Mouse (Mus musculus): ENCODE results near the gene Kcnip3. TPM values are rescaled to one million over a fixed set of nuclear protein-coding genes. Genes with fewer than 3 reads are reported as not detected.

Gene Kcnip3
- polyA plus RNA-seq, 1 experiment from 2014 or later, result 3.9 TPM

DNA sequence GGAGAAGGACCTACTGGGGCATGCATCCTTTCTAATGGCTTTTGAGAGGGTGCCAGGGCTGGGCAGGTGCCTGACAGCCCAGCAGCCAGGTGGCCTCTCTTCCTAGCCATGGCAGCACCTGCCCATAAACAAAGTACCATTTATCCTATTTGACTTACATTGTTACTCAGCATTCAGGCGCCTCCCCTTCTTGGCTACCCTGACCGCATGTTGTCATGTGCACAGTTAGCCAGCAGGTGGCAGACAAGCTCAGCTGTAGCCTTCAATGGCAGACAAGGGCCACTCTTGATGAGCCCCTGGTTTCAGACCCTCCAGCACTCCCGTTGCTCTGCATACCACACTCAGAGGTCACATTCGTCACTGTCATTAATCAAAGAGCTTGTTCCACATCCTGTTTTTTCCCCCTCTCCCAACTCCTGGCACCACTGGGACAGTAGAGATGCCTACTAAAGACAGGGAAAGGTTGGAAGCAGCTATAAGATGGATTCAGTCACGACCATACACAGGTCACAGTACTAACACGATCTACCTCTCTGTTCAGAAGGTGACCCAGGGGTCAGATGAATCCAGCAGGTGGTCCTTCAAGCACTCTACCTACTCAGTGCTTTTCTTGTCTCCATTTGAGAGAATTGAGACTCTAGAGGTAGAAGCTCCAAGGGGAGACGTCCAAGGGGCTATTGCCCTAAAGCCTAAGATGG, 14.7 kb downstream of the Kcnip3 start:
- Histone ChIP-seq H3K4me3 (ENCODE audit: low read depth, low read length) (no peak overlapping the region), H3K27ac (ENCODE audit: low read depth, low read length) (no peak overlapping the region), H3K4me1 (ENCODE audit: control insufficient read depth, insufficient read depth, low read length) (no peaks in the 10 kb centered on the region; the same call in 1 of the 2 replicates), H3K27me3 (ENCODE audit: control insufficient read depth, insufficient read depth, low read length) (no peaks in the 10 kb centered on the region), H3K4me2 (no peak overlapping the region), H3K36me3 (ENCODE audit: control insufficient read depth, insufficient read depth, low read length) (no peaks in the 10 kb centered on the region), H3K9me3 (ENCODE audit: control insufficient read depth, low read length) (no peaks in the 10 kb centered on the region), H3K9ac (ENCODE audit: low read length) (no peak overlapping the region)
- peak; percentile 99 for DNase-seq (ENCODE audit: low spot score, missing footprints)
- ATAC-seq (ENCODE audit: low FRiP score), result peak; percentile 70
- WGBS, result 35% methylated on average over 7 of the region's 7 CpGs

DNA sequence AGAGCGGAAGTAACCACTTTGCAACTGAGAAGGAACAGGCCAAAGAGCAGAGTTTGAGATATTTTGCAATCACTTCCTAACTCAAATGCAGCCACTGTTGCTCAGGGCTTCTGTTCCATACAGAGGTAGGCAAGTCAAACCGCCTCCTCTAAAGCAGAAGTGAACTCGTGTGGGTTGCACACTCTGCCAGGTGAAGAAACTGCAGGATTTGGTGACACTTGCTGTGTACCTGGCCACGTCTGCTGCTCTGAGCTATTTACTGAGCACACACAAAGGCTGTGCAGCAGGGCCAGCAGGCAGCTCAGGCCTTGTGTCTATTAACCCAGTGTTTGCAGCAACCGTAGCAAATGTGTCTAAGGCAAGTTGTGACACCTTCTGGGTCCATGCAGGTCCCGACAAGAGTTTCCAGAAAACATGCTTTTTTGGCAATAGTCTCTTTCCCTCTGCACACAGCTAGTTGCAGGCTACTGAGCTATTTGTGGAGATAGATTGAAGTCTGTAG, 15.7 kb downstream of the Kcnip3 start:
- no peak overlapping the region for H3K27ac ChIP-seq (ENCODE audit: low read depth, low read length)
- H3K27me3 ChIP-seq (ENCODE audit: control insufficient read depth, insufficient read depth, low read length), result no peaks in the 10 kb centered on the region
- H3K9me3 ChIP-seq (ENCODE audit: control insufficient read depth, low read length), result no peaks in the 10 kb centered on the region
- no peak overlapping the region for H3K9ac ChIP-seq (ENCODE audit: low read length)
- ATAC-seq (ENCODE audit: low FRiP score) (no peak), DNase-seq (ENCODE audit: low spot score, missing footprints) (peak; percentile 72)
- no peaks in the 10 kb centered on the region for H3K36me3 ChIP-seq (ENCODE audit: control insufficient read depth, insufficient read depth, low read length)
- no peak overlapping the region for H3K4me3 ChIP-seq (ENCODE audit: low read depth, low read length)
- no peak overlapping the region for H3K4me2 ChIP-seq
- WGBS, result 89% methylated on average over 6 of the region's 6 CpGs
- no peaks in the 10 kb centered on the region; the same call in 1 of the 2 replicates for H3K4me1 ChIP-seq (ENCODE audit: control insufficient read depth, insufficient read depth, low read length)

DNA sequence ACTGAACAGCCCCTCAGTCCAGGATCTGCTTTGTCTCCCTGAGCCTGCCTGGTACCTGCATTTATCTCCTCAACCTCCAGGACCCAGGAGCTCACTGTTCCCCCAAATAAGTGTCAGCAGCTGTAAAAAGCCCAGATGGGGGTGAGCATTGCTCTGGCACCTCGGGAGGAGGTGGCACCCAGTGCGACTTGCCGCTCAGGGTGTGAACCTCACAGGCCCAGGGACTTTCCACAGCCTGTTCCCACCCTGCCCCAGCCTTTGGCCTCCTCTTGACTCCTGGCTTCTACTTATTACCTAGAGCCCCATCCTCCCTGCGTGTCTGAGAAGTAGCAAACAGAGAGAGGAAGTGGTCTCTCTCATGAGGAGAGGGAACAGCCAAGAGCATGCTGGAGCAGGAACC, 16.7 kb downstream of the Kcnip3 start:
- DNase-seq (ENCODE audit: low spot score, missing footprints), result peak; percentile 37
- Histone ChIP-seq H3K27ac (ENCODE audit: low read depth, low read length) (no peak overlapping the region), H3K4me2 (no peak overlapping the region), H3K27me3 (ENCODE audit: control insufficient read depth, insufficient read depth, low read length) (no peaks in the 10 kb centered on the region; the same call in 1 of the 2 replicates), H3K4me3 (ENCODE audit: low read depth, low read length) (no peak overlapping the region), H3K4me1 (ENCODE audit: control insufficient read depth, insufficient read depth, low read length) (no peaks in the 10 kb centered on the region), H3K36me3 (ENCODE audit: control insufficient read depth, insufficient read depth, low read length) (no peaks in the 10 kb centered on the region), H3K9ac (ENCODE audit: low read length) (no peak overlapping the region), H3K9me3 (ENCODE audit: control insufficient read depth, low read length) (no peaks in the 10 kb centered on the region)
- 65% methylated on average over 4 of the region's 4 CpGs for WGBS
- ATAC-seq (ENCODE audit: low FRiP score), result no peak

DNA sequence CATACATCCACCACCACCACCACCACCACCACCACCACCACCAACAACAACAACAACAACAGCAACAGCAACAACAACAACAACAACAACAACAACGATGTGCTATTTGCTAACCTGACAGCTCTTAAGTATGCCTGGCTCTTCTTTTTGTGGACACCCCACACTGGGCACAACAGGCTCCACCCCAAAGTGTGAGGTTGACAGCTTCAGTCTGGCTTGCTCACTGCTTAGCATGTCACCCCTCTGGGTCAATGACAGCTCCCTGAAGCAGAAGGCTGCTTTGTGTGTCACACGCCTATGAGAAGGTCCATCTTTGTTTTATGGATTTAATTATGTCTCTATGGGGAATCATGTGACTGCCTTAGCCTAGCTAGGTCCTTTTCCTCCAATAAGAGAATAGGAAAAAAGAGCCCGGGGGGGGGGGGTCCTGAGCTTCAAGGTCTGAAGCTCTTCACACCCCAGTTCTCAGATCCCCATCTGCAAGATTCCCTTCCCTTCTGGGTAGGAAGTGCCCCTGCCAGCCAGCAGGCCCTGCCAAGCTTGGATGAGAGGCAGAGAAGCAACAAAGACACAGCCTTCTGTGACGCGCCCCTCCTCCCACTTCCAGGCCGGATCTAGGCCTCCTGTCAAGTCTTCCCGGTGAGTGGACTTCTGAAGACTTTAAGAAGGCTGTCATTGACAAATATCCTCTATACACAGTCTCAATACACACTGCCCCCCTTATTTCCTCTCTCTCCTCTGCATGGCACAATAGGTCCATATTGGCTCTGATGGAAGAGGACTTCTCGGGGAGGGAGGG, 17.9 kb downstream of the Kcnip3 start:
- no peak overlapping the region for H3K9ac ChIP-seq (ENCODE audit: low read length)
- H3K27me3 ChIP-seq (ENCODE audit: control insufficient read depth, insufficient read depth, low read length), result no peaks in the 10 kb centered on the region; the same call in 1 of the 2 replicates
- no peaks in the 10 kb centered on the region for H3K9me3 ChIP-seq (ENCODE audit: control insufficient read depth, low read length)
- H3K4me2 ChIP-seq, result no peak overlapping the region
- WGBS, result 58% methylated on average over 8 of the region's 8 CpGs
- ATAC-seq (ENCODE audit: low FRiP score) (no peak), DNase-seq (ENCODE audit: low spot score, missing footprints) (no peak)
- no peaks in the 10 kb centered on the region for H3K36me3 ChIP-seq (ENCODE audit: control insufficient read depth, insufficient read depth, low read length)
- H3K27ac ChIP-seq (ENCODE audit: low read depth, low read length), result no peak overlapping the region
- no peaks in the 10 kb centered on the region for H3K4me1 ChIP-seq (ENCODE audit: control insufficient read depth, insufficient read depth, low read length)
- H3K4me3 ChIP-seq (ENCODE audit: low read depth, low read length), result no peak overlapping the region

DNA sequence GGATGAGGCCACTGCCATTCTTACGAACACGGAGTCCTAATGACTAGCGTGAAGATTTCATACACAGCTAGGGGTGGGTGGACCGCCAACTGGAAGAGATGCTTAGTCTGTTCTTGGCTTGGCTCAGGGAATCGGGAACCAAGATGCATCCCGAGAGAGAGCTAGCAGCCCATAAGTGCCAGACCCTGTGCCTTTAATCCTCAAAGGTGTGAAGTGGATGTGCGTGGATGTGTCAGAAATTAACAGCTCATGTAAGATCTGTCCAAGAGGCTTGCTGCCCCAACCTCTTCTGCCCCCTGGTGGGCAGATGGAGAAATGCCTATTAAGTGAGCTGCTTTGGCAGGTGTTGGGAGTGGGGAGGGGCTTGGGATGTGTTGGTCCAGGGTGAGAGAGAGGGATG, 20.8 kb downstream of the Kcnip3 start:
- ATAC-seq (ENCODE audit: low FRiP score) (no peak), DNase-seq (ENCODE audit: low spot score, missing footprints) (peak; percentile 91)
- no peak overlapping the region for H3K9ac ChIP-seq (ENCODE audit: low read length)
- WGBS, result 65% methylated on average over 7 of the region's 7 CpGs
- no peak overlapping the region for H3K4me3 ChIP-seq (ENCODE audit: low read depth, low read length)
- no peaks in the 10 kb centered on the region; the same call in 1 of the 2 replicates for H3K27me3 ChIP-seq (ENCODE audit: control insufficient read depth, insufficient read depth, low read length)
- H3K36me3 ChIP-seq (ENCODE audit: control insufficient read depth, insufficient read depth, low read length), result no peaks in the 10 kb centered on the region
- H3K4me2 ChIP-seq, result no peak overlapping the region
- no peaks in the 10 kb centered on the region for H3K9me3 ChIP-seq (ENCODE audit: control insufficient read depth, low read length)
- H3K4me1 ChIP-seq (ENCODE audit: control insufficient read depth, insufficient read depth, low read length), result no peaks in the 10 kb centered on the region
- no peak overlapping the region for H3K27ac ChIP-seq (ENCODE audit: low read depth, low read length)

DNA sequence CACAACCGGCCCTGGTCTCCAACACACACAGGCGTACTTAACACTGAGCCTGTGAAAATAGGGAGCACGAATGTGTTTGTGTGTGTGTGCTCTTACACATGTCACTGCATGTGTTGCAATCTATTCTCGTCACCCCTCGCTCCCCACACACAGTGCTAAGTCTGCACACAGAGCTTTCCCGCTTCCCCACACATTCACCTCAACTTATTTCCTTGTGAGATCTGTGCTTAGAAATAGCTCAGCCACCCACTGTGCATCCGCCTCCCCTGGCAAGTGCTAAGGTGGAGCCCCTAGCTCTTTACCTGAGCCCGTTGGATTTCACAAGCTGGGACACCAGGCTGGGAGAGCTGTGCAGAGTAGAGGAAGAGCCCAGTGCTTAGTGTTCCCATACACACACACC, 23.1 kb downstream of the Kcnip3 start:
- Histone ChIP-seq H3K27me3 (ENCODE audit: control insufficient read depth, insufficient read depth, low read length) (no peaks in the 10 kb centered on the region; the same call in 1 of the 2 replicates), H3K4me2 (no peak overlapping the region), H3K4me3 (ENCODE audit: low read depth, low read length) (no peak overlapping the region), H3K36me3 (ENCODE audit: control insufficient read depth, insufficient read depth, low read length) (no peaks in the 10 kb centered on the region), H3K9me3 (ENCODE audit: control insufficient read depth, low read length) (no peaks in the 10 kb centered on the region), H3K4me1 (ENCODE audit: control insufficient read depth, insufficient read depth, low read length) (no peaks in the 10 kb centered on the region), H3K27ac (ENCODE audit: low read depth, low read length) (no peak overlapping the region), H3K9ac (ENCODE audit: low read length) (no peak overlapping the region)
- 80% methylated on average over 8 of the region's 8 CpGs for WGBS
- ATAC-seq (ENCODE audit: low FRiP score) (no peak), DNase-seq (ENCODE audit: low spot score, missing footprints) (no peak)

DNA sequence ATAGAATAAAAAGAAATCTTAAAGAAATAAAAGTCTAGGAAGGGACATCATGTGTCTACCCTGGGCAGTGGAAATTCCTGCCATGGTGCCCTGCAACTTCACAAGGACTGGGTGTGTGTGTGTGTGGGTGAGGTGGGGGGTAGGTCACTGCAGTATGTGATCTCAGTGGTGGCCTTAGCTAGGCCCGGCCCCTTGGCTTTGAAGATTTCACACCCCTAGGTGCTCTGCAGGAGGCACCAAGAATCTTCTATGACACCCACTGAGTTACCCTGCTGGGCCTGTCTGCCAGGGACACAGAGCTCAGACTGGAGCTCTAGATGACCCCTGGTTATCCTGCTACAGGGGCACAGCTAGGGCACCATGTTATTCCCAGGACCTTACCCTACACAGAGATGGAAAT, 25.6 kb downstream of the Kcnip3 start:
- no peak for ATAC-seq (ENCODE audit: low FRiP score)
- WGBS, result 27% methylated on average over 1 of the region's 1 CpGs
- no peaks in the 10 kb centered on the region; the same call in 1 of the 2 replicates for H3K27me3 ChIP-seq (ENCODE audit: control insufficient read depth, insufficient read depth, low read length)

DNA sequence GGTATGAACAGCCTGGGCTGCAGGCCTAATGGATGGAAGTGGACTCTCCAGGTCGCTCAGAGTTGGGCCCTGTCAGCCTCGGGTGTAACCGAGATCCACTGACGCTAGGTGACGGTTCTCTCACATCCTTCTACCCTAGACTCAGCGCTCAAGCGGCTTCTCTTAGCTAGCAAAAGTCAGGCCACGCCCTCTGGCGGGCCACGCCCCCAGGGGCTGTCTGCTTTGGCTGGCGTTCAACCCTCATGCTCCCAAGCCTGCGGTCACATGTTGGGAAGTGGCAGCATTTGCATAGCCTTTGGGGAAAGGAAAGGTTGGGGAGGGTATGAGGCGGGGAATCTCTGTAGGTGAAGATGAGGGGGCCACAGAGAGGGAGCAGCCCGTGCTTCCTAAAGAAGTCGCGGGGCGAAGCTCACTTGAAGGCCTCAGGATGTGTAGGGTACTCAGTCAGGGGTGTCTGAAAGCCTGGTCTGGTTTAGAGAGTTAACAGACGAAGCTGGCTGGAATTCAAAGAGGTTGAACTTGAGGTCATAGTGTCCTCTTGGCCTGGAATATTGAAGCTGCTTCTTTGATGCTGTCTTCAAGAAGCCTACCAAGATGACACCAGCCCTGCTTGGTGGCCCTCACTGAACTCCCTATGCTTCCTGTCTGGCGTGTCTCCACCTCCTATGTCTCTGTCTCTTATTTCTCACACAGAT, 37.3 kb downstream of the Kcnip3 start:
- ATAC-seq (ENCODE audit: low FRiP score) (peak; percentile 80), DNase-seq (ENCODE audit: low spot score, missing footprints) (peak; percentile 98)
- WGBS, result 9% methylated on average over 19 of the region's 19 CpGs
- H3K4me2 ChIP-seq, result peak overlapping the region; percentile 18; the same call in 1 of the 2 replicates
- H3K4me1 ChIP-seq (ENCODE audit: control insufficient read depth, insufficient read depth, low read length), result peaks cover 8% of the 10 kb centered on the region
- H3K36me3 ChIP-seq (ENCODE audit: control insufficient read depth, insufficient read depth, low read length), result no peaks in the 10 kb centered on the region
- H3K27me3 ChIP-seq (ENCODE audit: control insufficient read depth, insufficient read depth, low read length), result peaks cover 52% of the 10 kb centered on the region
- no peak overlapping the region for H3K9ac ChIP-seq (ENCODE audit: low read length)
- no peaks in the 10 kb centered on the region for H3K9me3 ChIP-seq (ENCODE audit: control insufficient read depth, low read length)
- H3K4me3 ChIP-seq (ENCODE audit: low read depth, low read length), result 0 out of 2 replicates have a peak overlapping the region, but pooled peaks have one; percentile 1
- H3K27ac ChIP-seq (ENCODE audit: low read depth, low read length), result no peak overlapping the region

More for the DNA sequence above, 25.6 kb downstream of the Kcnip3 start:
- H3K36me3 ChIP-seq (ENCODE audit: control insufficient read depth, insufficient read depth, low read length), result no peaks in the 10 kb centered on the region
- no peaks in the 10 kb centered on the region for H3K9me3 ChIP-seq (ENCODE audit: control insufficient read depth, low read length)
- no peak overlapping the region for H3K4me3 ChIP-seq (ENCODE audit: low read depth, low read length)
- no peaks in the 10 kb centered on the region for H3K4me1 ChIP-seq (ENCODE audit: control insufficient read depth, insufficient read depth, low read length)
- H3K9ac ChIP-seq (ENCODE audit: low read length), result no peak overlapping the region
- no peak overlapping the region for H3K4me2 ChIP-seq
- DNase-seq (ENCODE audit: low spot score, missing footprints), result no peak
- no peak overlapping the region for H3K27ac ChIP-seq (ENCODE audit: low read depth, low read length)
